Mouse (Mus musculus) ovary, adult 18-20 months (tissue): ENCODE measurements around the gene Dnajc28.

ENCODE experiments used
- DNase-seq: peaks from one replicate; pipeline ENCODE4 v3.0.0; 2022; ENCODE audit warnings: low spot score, mixed read lengths

The Dnajc28 gene

GRCm38 (mm10) chr16:91632439-91632838 is 13.6 kb upstream of the Dnajc28 start:
- no peak for DNase-seq

DNA sequence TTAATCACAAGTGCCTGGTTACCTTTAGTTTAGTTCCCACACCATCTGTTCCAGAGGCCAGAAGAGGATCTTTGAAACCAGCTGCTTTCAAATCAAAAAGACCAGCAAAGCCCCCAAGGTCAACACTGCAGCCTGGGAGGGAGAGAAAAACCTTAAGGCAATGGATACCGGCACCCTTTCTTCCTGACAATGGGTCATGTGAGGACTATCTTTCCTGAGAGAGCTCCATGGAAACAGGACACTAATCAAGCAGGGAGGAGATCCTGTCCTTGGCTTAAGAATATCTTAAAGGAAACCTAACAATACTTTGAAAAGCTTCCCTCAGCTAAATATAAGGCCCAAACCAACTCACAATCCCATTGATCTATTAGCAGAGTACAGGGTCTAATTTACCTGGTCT is 11.8 kb upstream of the Dnajc28 start:
- no peak for DNase-seq

DNA sequence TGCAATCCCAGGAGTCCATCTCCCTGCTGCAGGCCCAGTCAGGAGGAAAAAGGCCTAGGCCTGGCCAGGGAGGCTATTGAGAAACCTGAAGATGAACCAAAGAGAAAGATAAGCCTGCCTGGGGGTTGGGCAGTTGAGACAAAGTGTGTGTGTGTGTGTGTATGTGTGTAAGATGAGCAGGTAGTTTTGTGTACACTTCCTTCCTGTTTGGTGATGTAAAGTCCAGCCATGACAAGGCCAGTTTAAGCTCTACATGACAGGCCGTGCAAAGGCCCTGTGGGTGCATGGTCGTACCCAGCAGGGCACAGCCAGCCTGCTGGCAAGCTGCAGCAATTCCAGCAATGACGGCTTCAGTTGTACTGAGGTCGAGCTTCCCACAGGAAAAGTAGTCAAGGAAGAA is 10.9 kb upstream of the Dnajc28 start:
- no peak for DNase-seq

GRCm38 (mm10) chr16:91628673-91629072 is 9.8 kb upstream of the Dnajc28 start:
- DNase-seq: no peak

GRCm38 (mm10) chr16:91627831-91628230 is 9.0 kb upstream of the Dnajc28 start:
- no peak for DNase-seq

DNA sequence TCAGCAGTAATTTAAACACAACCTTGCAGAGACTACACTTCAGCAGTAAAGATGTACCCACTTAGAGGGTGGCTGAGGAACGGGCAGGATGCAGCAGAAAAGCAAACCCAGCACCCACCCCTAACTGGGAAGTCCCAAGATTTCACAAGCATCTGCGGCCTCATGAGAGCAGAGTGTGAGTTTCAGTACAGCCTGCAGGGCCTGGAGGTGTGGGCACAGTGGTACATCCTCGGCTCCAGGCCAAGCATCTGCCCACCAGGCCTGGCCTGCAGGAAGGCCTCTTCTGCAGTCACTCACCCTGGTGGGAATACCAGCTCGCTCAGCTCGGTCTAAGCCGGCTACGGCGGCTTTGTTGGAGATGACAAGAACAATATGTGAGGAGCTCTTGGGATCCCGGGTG is 4.2 kb upstream of the Dnajc28 start:
- DNase-seq: no peak

- DNase-seq: no peak
Observed at GRCm38 (mm10) chr16:91620991-91621390, 2.2 kb upstream of the Dnajc28 start.

DNA sequence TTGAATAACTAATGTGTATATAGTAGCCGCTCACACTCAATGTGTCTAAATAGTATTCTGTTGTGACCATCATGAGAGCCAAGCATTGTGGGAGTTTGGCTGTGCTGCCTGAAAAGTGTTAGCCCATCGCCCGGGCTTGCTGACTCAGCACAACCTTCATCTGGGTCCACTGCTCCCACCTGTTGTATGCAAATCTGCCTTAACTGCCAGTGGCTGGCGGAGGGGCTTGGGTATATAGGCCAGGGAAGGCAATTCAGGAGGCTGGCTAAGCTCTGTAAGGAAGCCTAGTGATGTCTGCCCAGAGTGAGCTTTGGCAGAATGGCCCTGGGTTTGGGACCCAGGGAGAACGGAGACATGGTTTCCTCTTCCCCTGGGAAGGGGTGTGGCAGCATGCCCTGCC is 1.4 kb upstream of the Dnajc28 start:
- DNase-seq: no peak

GRCm38 (mm10) chr16:91614552-91614951 is 4.3 kb downstream of the Dnajc28 start:
- DNase-seq: no peak

GRCm38 (mm10) chr16:91612525-91612924 is 6.3 kb downstream of the Dnajc28 start:
- no peak for DNase-seq

DNA sequence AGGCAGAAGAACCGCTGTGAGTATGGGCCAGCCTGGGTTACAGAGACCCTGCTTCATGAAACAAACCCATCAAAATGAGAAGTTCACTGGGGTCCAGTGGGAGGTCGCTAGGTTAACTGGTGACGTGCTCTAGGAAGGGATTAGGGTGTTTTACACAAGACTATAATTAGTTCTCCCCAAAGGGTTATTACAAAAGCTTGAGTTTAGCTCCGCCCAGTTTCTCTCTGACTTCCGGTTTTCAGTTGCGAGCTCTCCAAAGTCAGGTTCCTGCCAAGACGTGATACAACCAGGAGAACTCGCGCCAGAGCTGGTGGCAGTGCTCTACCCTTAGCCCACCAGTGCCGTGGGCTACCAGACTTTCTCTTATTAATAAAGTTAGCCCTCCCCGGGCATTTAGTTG is 7.6 kb downstream of the Dnajc28 start:
- no peak for DNase-seq

- peak; percentile 72 for DNase-seq
Observed at GRCm38 (mm10) chr16:91609501-91610245, 9.2 kb downstream of the Dnajc28 start.

DNA sequence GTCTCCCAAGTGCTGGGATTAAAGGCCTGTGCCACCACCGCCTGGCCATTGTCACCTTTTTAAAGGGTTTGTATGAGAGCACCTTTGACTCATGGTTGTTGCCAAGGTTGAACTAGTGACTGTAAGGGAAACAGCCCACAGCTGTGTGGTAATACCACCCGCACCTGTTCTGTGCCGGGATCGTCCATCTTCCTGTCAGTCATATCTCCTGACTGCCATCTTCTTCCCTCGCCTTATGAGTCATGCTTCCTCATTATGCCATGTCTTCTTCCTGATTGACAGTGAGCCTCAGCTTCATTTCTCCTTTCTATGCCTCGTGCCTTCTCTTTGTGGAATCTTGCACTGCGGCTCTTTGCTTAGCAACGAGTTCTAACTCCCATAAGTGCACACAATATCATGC is 11.9 kb downstream of the Dnajc28 start:
- no peak for DNase-seq

GRCm38 (mm10) chr16:91605156-91605555 is 13.7 kb downstream of the Dnajc28 start:
- DNase-seq: no peak

- DNase-seq: no peak
Observed at GRCm38 (mm10) chr16:91601693-91602092, 17.1 kb downstream of the Dnajc28 start.

GRCm38 (mm10) chr16:91601081-91601480 is 17.7 kb downstream of the Dnajc28 start:
- DNase-seq: no peak

DNA sequence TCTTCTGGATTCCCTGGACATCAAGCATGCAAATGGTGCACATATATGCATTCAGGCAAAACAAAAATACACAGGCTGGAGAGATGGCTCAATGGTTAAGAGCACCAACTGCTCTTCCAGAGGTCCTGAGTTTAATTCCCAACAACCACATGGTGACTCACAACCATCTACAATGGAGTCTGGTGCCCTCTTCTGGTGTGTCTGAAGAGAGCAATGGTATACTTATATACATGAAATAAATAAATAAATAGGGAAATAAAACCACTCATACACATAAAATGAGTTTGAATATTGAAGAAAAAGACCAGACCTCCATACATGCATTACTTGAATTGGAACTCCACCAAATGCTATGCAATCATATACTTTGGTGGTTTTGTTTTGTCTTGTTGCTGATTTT is 19.6 kb downstream of the Dnajc28 start:
- DNase-seq: no peak

DNA sequence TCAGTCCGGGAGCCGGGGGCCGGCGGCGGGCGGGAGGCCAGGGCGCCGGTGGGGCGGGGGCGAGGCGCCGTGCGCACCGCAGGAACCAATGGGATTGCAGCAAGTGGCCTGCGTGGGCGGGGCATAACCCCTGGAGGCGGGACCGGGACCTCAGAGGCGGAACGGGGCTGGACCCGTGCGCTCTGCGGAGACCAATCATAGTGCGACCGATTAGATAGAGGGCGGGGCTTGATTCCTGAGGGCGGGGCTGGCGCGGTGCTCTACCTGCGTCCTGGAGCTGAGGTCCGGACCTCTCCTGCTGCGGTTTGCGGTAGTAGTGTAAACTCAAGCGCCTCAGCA is 21.2 kb downstream of the Dnajc28 start, which contains the start of gene Tmem50b:
TSS of gene Tmem50b (minus strand) at position 129 of the 339 bp plus-strand sequence.
- peak; percentile 97 for DNase-seq

- DNase-seq: peak; percentile 26
Observed at GRCm38 (mm10) chr16:91596779-91597671, 21.8 kb downstream of the Dnajc28 start.

DNA sequence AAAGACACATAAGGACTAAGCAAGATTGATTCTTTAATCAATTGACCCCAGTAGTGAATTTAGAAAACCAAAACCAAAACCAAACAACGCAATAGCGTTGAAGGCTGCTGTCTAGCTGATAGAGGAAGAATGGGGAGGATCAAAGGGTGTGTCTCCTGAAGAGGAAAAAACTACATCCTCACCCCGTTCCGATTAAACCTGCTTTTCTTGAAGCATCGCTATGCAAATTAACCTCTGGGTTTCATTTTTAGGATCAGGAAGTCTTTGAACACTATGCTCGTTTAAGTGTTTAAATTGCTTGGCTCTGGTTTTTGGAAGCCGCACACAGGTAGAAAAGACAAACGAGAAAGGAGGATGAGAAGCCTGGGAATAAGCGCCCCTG is 22.4 kb downstream of the Dnajc28 start:
- DNase-seq: no peak

DNA sequence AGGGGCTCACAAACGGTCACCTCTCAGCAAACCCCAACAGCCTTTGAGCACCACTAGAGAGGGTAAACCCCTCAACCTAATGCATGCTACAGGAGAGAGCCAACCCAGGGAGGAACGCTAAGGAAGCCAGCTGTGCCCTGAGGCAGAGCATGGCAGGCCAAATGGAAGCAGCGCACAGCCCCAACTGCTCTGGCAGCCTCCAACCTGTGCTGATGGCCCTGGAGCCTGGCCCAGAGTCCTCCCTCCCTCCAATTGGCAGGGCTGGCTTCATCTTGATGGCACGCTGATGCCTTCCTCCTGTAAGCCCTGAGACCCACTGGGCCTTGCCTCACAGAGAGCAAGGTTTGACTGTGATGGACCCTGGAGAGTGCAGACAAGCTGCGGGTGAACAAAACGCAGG is 23.8 kb downstream of the Dnajc28 start:
- no peak for DNase-seq

DNA sequence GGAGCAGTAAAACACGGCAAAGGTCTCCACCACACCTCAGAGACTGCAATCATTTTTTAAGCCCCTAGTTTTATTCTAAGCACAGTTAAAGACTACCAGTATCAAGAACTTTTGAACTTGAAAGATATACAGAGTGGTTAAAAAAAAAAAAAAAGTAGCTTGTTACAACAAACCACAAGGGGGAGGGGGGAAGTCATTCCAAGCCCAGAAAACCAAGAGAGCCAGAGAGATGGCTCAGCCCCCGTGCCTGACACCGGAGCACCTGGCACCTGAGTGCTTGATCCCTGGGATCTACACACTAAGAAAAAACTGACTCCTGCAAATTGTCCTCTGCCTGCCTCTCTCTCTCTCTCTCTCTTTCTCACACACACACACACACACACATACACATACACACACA is 25.6 kb downstream of the Dnajc28 start:
- DNase-seq: no peak

GRCm38 (mm10) chr16:91592162-91592561 is 26.7 kb downstream of the Dnajc28 start:
- no peak for DNase-seq
